Mouse (Mus musculus) hindbrain, postnatal 0 days (tissue): Measurements from ENCODE around the gene Zfp787. TPM values are rescaled to one million over a fixed set of nuclear protein-coding genes. Genes with fewer than 3 reads are reported as not detected.
A peak's percentile ranks its signal among the peaks of the same experiment; 100 is the strongest.

ENCODE experiments used
- ATAC-seq: fragments of 200-750 bp; cut with Nextera tagmentation; 2 replicates; pipeline ENCODE4 v1.8.0; 2017; ENCODE audit warnings: mild to moderate bottlenecking, moderate TSS enrichment, moderate library complexity
- DNase-seq: peaks from one replicate; pipeline ENCODE4 v3.0.0-alpha.2; 2015; ENCODE audit warnings: low spot score
- H3K27ac ChIP-seq: fragments of 300-500 bp; sonication (generic); 2 replicates; pipeline ENCODE4 v1.5.1; 2014; ENCODE audit warnings: mild to moderate bottlenecking
- H3K27me3 ChIP-seq: fragments of 300-500 bp; sonication (generic); 2 replicates; pipeline ENCODE4 v1.6.1; 2014; ENCODE audit warnings: low read length, mixed read lengths; ENCODE audit not compliant: insufficient read depth
- H3K36me3 ChIP-seq: fragments of 300-500 bp; sonication (generic); 2 replicates; pipeline ENCODE4 v1.6.1; 2014; ENCODE audit warnings: low read length, mixed read lengths; ENCODE audit not compliant: insufficient read depth
- H3K4me1 ChIP-seq: fragments of 300-500 bp; sonication (generic); 2 replicates; pipeline ENCODE4 v1.6.1; 2014; ENCODE audit warnings: antibody characterized with exemption, low read length, mixed read lengths; ENCODE audit not compliant: insufficient read depth
- H3K4me2 ChIP-seq: fragments of 300-500 bp; sonication (generic); 2 replicates; pipeline ENCODE4 v1.6.1; 2014; ENCODE audit warnings: low read depth, mild to moderate bottlenecking, low read length, moderate library complexity, mixed read lengths
- H3K4me3 ChIP-seq: fragments of 300-500 bp; sonication (generic); 2 replicates; pipeline ENCODE4 v1.5.1; 2014; ENCODE audit warnings: low read length
- H3K9ac ChIP-seq: fragments of 300-500 bp; sonication (generic); replicated peaks from 2 replicates; pipeline ENCODE4 v1.6.1; 2014; ENCODE audit warnings: mild to moderate bottlenecking, low read length, moderate library complexity, mixed read lengths
- H3K9me3 ChIP-seq: fragments of 300-500 bp; sonication (generic); 2 replicates; pipeline ENCODE4 v1.6.1; 2016; ENCODE audit warnings: low read length, mixed read lengths
- CTCF ChIP-seq: IDR thresholded peaks from 2 replicates; pipeline ENCODE4 v1.5.1; 2016; ENCODE audit warnings: antibody characterized with exemption, control low read depth, low read depth
- WGBS: fragments of 180-500 bp; shearing (Covaris S2); extraction: QIAGEN DNeasy Blood & Tissue Kit; methylation state at CpG from one replicate; pipeline ENCODE4 v1.1.7; 2014; 5-methylcytosine and 5-hydroxymethylcytosine counted together
- polyA plus RNA-seq: library from polyadenylated mRNA; unstranded; fragments of >200 nt; fragmentation: Nextera tagmentation; extraction: Ambion mirVana; gene quantifications from 2 replicates; pipeline ENCODE4 v1.2.1, GENCODE M21; 2015
- total RNA-seq: library from RNA; depleted of rRNA; stranded (reverse); fragments of >200 nt; gene quantifications from 2 replicates; pipeline ENCODE4 v1.2.3, GENCODE M21; 2014; rRNA removed

The Zfp787 gene
- total RNA-seq (71.0 and 85.9 TPM in 2 replicates), polyA plus RNA-seq (53.9 and 61.4 TPM in 2 replicates)

- TF ChIP-seq CTCF: no peak
- Histone ChIP-seq H3K9me3 (no peaks in the 10 kb centered on the region), H3K27me3 (no peaks in the 10 kb centered on the region), H3K9ac (peak within 1 kb of the TSS; percentile 83), H3K4me3 (peak within 1 kb of the TSS; percentile 87), H3K4me1 (peaks cover 15% of the 10 kb centered on the region), H3K27ac (peak within 1 kb of the TSS; percentile 94), H3K4me2 (peak within 1 kb of the TSS; percentile 82), H3K36me3 (no peaks in the 10 kb centered on the region)
- ATAC-seq (peak; percentile 98), DNase-seq (peak; percentile 99)
- under 1% methylated on average over 50 of the region's 54 CpGs for WGBS
Observed at GRCm38 (mm10) chr7:6155901-6156411, at the start of gene Zfp787. Gene Zfp787 (minus strand): TSS chr7:6155997.

GRCm38 (mm10) chr7:6204200-6204599, 48.4 kb upstream of the Zfp787 start:
- DNase-seq (no peak), ATAC-seq (no peak)
- Histone ChIP-seq H3K27me3 (no peaks in the 10 kb centered on the region), H3K27ac (no peak overlapping the region), H3K4me2 (no peak overlapping the region), H3K9me3 (no peaks in the 10 kb centered on the region), H3K4me3 (no peak overlapping the region), H3K36me3 (no peaks in the 10 kb centered on the region), H3K9ac (no peak overlapping the region), H3K4me1 (no peaks in the 10 kb centered on the region)
- WGBS: 84% methylated on average over 3 of the region's 3 CpGs
- no peak for TF ChIP-seq CTCF

DNA sequence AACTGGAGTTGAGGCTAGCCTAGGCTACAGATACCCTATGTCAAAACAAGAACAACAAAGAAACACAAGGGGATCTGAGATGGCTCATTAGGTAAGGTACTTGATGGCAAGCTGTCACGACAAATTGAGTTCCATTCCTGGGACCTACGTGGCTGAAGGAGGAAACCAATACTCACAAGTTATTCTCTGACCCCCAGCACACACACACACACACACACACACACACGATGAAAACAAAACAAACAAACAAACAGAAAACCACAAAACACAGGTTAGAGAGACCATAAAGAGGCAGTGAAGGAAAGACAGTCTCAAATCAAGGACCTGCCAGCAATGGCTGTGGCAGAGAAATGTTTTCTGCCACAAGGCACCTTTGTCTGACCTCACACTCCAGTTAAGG, 41.0 kb upstream of the Zfp787 start, which contains the start of gene Galp:
Gene Galp (plus strand): TSS at position 301 of the 400 bp plus-strand sequence.
- no peak for DNase-seq
- Histone ChIP-seq H3K9me3 (no peaks in the 10 kb centered on the region), H3K9ac (no peak within 1 kb of the TSS), H3K4me2 (no peak within 1 kb of the TSS), H3K36me3 (no peaks in the 10 kb centered on the region), H3K27ac (no peak within 1 kb of the TSS), H3K27me3 (no peaks in the 10 kb centered on the region), H3K4me3 (no peak within 1 kb of the TSS), H3K4me1 (no peaks in the 10 kb centered on the region)
- TF ChIP-seq CTCF: no peak
- ATAC-seq: no peak
- WGBS: 61% methylated on average over 3 of the region's 3 CpGs

DNA sequence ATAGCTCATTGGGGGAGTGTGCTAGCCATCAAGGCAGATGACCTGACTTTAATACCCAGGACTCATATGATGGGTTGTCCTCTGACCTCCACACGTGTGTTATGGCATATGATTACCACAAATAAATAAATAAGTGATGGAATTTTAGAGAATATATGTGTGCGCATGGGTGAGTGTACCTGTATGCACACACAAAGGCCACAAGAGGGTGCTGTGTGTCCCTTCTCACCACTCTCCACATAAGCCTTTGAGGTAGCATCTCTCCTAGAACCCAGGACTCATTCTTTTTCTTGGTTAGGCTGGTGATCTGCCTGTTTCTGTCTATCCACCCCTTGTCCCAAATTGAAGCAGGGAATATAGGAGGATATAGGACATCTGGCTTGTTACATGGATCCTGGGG, 40.0 kb upstream of the Zfp787 start:
- no peaks in the 10 kb centered on the region for H3K9me3 ChIP-seq
- DNase-seq (no peak), ATAC-seq (no peak)
- H3K27me3 ChIP-seq: no peaks in the 10 kb centered on the region
- peak; percentile 38 for TF ChIP-seq CTCF
- 54% methylated on average over 2 of the region's 2 CpGs for WGBS
- H3K4me3 ChIP-seq: no peak overlapping the region
- no peaks in the 10 kb centered on the region for H3K36me3 ChIP-seq
- no peaks in the 10 kb centered on the region for H3K4me1 ChIP-seq
- H3K4me2 ChIP-seq: no peak overlapping the region
- H3K9ac ChIP-seq: no peak overlapping the region
- H3K27ac ChIP-seq: no peak overlapping the region

- H3K27me3 ChIP-seq: no peaks in the 10 kb centered on the region
- no peak overlapping the region for H3K27ac ChIP-seq
- H3K4me2 ChIP-seq: no peak overlapping the region
- H3K9ac ChIP-seq: no peak overlapping the region
- ATAC-seq: peak; percentile 83
- DNase-seq: peak; percentile 74
- H3K36me3 ChIP-seq: peaks cover 5% of the 10 kb centered on the region; the same call in 1 of the 2 replicates
- no peaks in the 10 kb centered on the region for H3K9me3 ChIP-seq
- WGBS: 13% methylated on average over 5 of the region's 5 CpGs
- no peak overlapping the region for H3K4me3 ChIP-seq
- no peaks in the 10 kb centered on the region for H3K4me1 ChIP-seq
- peak; percentile 90 for TF ChIP-seq CTCF
Observed at GRCm38 (mm10) chr7:6194129-6194528, 38.3 kb upstream of the Zfp787 start.

DNA sequence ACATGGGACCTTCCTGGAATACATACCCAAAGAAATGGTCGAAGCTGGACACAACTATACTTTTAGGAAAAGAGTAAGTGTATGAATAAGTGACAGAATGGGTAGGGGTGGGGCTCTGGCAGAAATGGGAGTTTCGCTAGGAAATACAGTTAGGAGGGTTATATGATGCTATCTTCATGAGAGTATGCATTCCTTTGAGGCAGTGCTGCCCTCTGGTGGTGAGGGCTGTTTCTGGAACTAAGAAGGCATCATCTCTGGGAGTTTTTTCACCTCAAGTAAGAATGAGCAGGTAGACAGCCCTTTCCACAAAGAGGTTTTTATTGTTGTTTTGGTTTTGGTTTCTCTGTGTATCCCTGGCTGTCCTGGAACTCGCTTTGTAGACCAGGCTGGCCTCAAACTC, 35.6 kb upstream of the Zfp787 start:
- peaks cover 11% of the 10 kb centered on the region for H3K36me3 ChIP-seq
- no peak overlapping the region for H3K27ac ChIP-seq
- peak; percentile 83 for TF ChIP-seq CTCF
- no peak overlapping the region for H3K4me2 ChIP-seq
- peak; percentile 72 for DNase-seq
- 37% methylated on average over 3 of the region's 3 CpGs for WGBS
- no peak for ATAC-seq
- H3K9me3 ChIP-seq: no peaks in the 10 kb centered on the region
- H3K27me3 ChIP-seq: no peaks in the 10 kb centered on the region
- H3K4me3 ChIP-seq: no peak overlapping the region
- no peaks in the 10 kb centered on the region for H3K4me1 ChIP-seq
- no peak overlapping the region for H3K9ac ChIP-seq

DNA sequence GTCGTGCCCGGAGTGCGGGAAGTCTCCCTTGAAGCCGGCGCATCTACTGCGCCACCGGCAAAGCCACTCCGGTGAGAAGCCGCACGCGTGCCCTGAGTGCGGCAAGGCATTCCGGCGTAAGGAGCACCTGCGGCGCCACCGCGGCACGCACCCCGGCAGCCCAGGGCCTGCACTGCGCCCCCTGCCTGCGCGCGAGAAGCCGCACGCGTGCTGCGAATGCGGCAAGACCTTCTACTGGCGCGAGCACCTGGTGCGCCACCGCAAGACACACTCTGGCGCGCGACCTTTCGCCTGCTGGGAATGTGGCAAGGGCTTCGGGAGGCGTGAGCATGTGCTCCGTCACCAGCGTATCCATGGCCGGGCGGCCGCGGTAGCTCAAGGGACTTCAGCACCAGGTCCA, 33.7 kb upstream of the Zfp787 start:
- peaks cover 15% of the 10 kb centered on the region for H3K36me3 ChIP-seq
- 61% methylated on average over 45 of the region's 45 CpGs for WGBS
- no peak overlapping the region for H3K9ac ChIP-seq
- H3K27ac ChIP-seq: no peak overlapping the region
- DNase-seq (no peak), ATAC-seq (0 out of 2 replicates have a peak, but pooled peaks have one; percentile 2)
- no peak overlapping the region for H3K4me2 ChIP-seq
- TF ChIP-seq CTCF: 0 out of 2 replicates have a peak, but pooled peaks have one; percentile 9
- no peak overlapping the region for H3K4me3 ChIP-seq
- no peaks in the 10 kb centered on the region for H3K4me1 ChIP-seq
- H3K27me3 ChIP-seq: no peaks in the 10 kb centered on the region
- H3K9me3 ChIP-seq: no peaks in the 10 kb centered on the region
